Mouse (Mus musculus) heart, embryonic 13.5 days (tissue): ENCODE data around the gene Parp14. TPM values are rescaled to one million over a fixed set of nuclear protein-coding genes. Genes with fewer than 3 reads are reported as not detected.

Experiments
- ATAC-seq: fragments of 200-750 bp; cut with Nextera tagmentation; 2 replicates; pipeline ENCODE4 v1.8.0; 2017; ENCODE audit warnings: moderate TSS enrichment; ENCODE audit not compliant: insufficient number of reproducible peaks, low FRiP score, low TSS enrichment; ENCODE audit errors: extremely low read depth
- H3K27ac ChIP-seq: fragments of 300-500 bp; sonication (generic); replicated peaks from 2 replicates; pipeline ENCODE4 v1.5.1; 2015; ENCODE audit warnings: moderate library complexity, mild to moderate bottlenecking, inconsistent platforms
- H3K27me3 ChIP-seq: fragments of 300-500 bp; sonication (generic); replicated peaks from 2 replicates; pipeline ENCODE4 v1.6.1; 2015; ENCODE audit warnings: mild to moderate bottlenecking, inconsistent platforms
- H3K36me3 ChIP-seq: fragments of 300-500 bp; sonication (generic); 2 replicates; pipeline ENCODE4 v1.6.1; 2015; ENCODE audit warnings: mild to moderate bottlenecking, inconsistent platforms
- H3K4me1 ChIP-seq: fragments of 300-500 bp; sonication (generic); 2 replicates; pipeline ENCODE4 v1.6.1; 2015; ENCODE audit warnings: inconsistent platforms
- H3K4me2 ChIP-seq: fragments of 300-500 bp; sonication (generic); 2 replicates; pipeline ENCODE4 v1.6.1; 2015; ENCODE audit warnings: inconsistent platforms, mild to moderate bottlenecking, moderate library complexity
- H3K4me3 ChIP-seq: fragments of 300-500 bp; sonication (generic); 2 replicates; pipeline ENCODE4 v1.5.1; 2015; ENCODE audit warnings: moderate library complexity, mild to moderate bottlenecking, inconsistent platforms
- H3K9ac ChIP-seq: fragments of 300-500 bp; sonication (generic); 2 replicates; pipeline ENCODE4 v1.6.1; 2015; ENCODE audit warnings: inconsistent platforms, mild to moderate bottlenecking, moderate library complexity
- H3K9me3 ChIP-seq: fragments of 300-500 bp; sonication (generic); 2 replicates; pipeline ENCODE4 v1.6.1; 2016; ENCODE audit warnings: inconsistent platforms
- WGBS: fragments of 180-500 bp; shearing (Covaris S2); methylation state at CpG from one replicate; pipeline ENCODE4 v1.1.7; 2015; ENCODE audit warnings: mixed read lengths; 5-methylcytosine and 5-hydroxymethylcytosine counted together
- polyA plus RNA-seq: library from polyadenylated mRNA; unstranded; fragments of >200 nt; fragmentation: Nextera tagmentation; extraction: Ambion mirVana; gene quantifications from 2 replicates; pipeline ENCODE4 v1.2.1, GENCODE M21; 2015

Parp14 gene
- polyA plus RNA-seq, 1 experiment from 2014 or later: 0.75 TPM

GRCm38 (mm10) chr16:35813119-35813518 is 58.2 kb downstream of the Parp14 start:
- Histone ChIP-seq H3K4me3 (no peak overlapping the region), H3K27me3 (no peaks in the 10 kb centered on the region), H3K4me2 (no peak overlapping the region), H3K4me1 (no peaks in the 10 kb centered on the region), H3K36me3 (peaks cover 9% of the 10 kb centered on the region), H3K9ac (no peak overlapping the region), H3K9me3 (no peaks in the 10 kb centered on the region), H3K27ac (no peak overlapping the region)
- no peak for ATAC-seq
- 55% methylated on average over 3 of the region's 3 CpGs for WGBS

- Histone ChIP-seq H3K9me3 (no peaks in the 10 kb centered on the region), H3K9ac (no peak overlapping the region), H3K4me3 (no peak overlapping the region), H3K4me2 (no peak overlapping the region), H3K27me3 (no peaks in the 10 kb centered on the region), H3K4me1 (peaks cover 7% of the 10 kb centered on the region; the same call in 1 of the 2 replicates), H3K27ac (no peak overlapping the region), H3K36me3 (peaks cover 6% of the 10 kb centered on the region)
- ATAC-seq: no peak
- 94% methylated on average over 2 of the region's 2 CpGs for WGBS
These were observed 62.5 kb downstream of the Parp14 start for GRCm38 (mm10) chr16:35808838-35809237.

- no peak overlapping the region for H3K9ac ChIP-seq
These were observed 63.7 kb downstream of the Parp14 start for GRCm38 (mm10) chr16:35807663-35807992.

GRCm38 (mm10) chr16:35806973-35807662 is 64.2 kb downstream of the Parp14 start:
- H3K4me3 ChIP-seq: no peak overlapping the region
- no peak overlapping the region for H3K27ac ChIP-seq

More at GRCm38 (mm10) chr16:35807663-35807992, 63.7 kb downstream of the Parp14 start:
- peaks cover 11% of the 10 kb centered on the region for H3K4me1 ChIP-seq
- no peak overlapping the region for H3K4me3 ChIP-seq
- WGBS: 81% methylated on average over 4 of the region's 4 CpGs
- no peaks in the 10 kb centered on the region for H3K27me3 ChIP-seq
- peak overlapping the region; percentile 11; the same call in 1 of the 2 replicates for H3K4me2 ChIP-seq
- no peak for ATAC-seq
- H3K9me3 ChIP-seq: no peaks in the 10 kb centered on the region
- no peak overlapping the region for H3K27ac ChIP-seq
- peaks cover 6% of the 10 kb centered on the region for H3K36me3 ChIP-seq

GRCm38 (mm10) chr16:35803723-35804122 is 67.6 kb downstream of the Parp14 start:
- H3K4me1 ChIP-seq: peaks cover 17% of the 10 kb centered on the region
- ATAC-seq: no peak
- peaks cover 33% of the 10 kb centered on the region for H3K36me3 ChIP-seq
- H3K27ac ChIP-seq: no peak overlapping the region
- H3K4me2 ChIP-seq: no peak overlapping the region
- no peaks in the 10 kb centered on the region for H3K27me3 ChIP-seq
- 89% methylated on average over 4 of the region's 4 CpGs for WGBS
- H3K9me3 ChIP-seq: peaks cover 10% of the 10 kb centered on the region
- no peak overlapping the region for H3K4me3 ChIP-seq
- no peak overlapping the region for H3K9ac ChIP-seq

More at GRCm38 (mm10) chr16:35806973-35807662, 64.2 kb downstream of the Parp14 start:
- Histone ChIP-seq H3K4me2 (peak overlapping the region; percentile 11; the same call in 1 of the 2 replicates), H3K9ac (no peak overlapping the region), H3K9me3 (no peaks in the 10 kb centered on the region), H3K4me1 (peaks cover 14% of the 10 kb centered on the region), H3K36me3 (peaks cover 6% of the 10 kb centered on the region), H3K27me3 (no peaks in the 10 kb centered on the region)
- WGBS: 65% methylated on average over 6 of the region's 6 CpGs
- no peak for ATAC-seq

- WGBS: 71% methylated on average over 7 of the region's 7 CpGs
- Histone ChIP-seq H3K27me3 (no peaks in the 10 kb centered on the region), H3K9ac (no peak overlapping the region), H3K27ac (no peak overlapping the region), H3K9me3 (peaks cover 10% of the 10 kb centered on the region), H3K4me2 (no peak overlapping the region), H3K4me3 (no peak overlapping the region), H3K4me1 (peaks cover 17% of the 10 kb centered on the region), H3K36me3 (peaks cover 40% of the 10 kb centered on the region)
- no peak for ATAC-seq
These were observed 69.2 kb downstream of the Parp14 start for GRCm38 (mm10) chr16:35802163-35802562.

- Histone ChIP-seq H3K36me3 (peaks cover 15% of the 10 kb centered on the region), H3K27me3 (no peaks in the 10 kb centered on the region), H3K4me3 (no peak overlapping the region), H3K27ac (no peak overlapping the region), H3K9me3 (no peaks in the 10 kb centered on the region), H3K9ac (no peak overlapping the region), H3K4me1 (peaks cover 31% of the 10 kb centered on the region), H3K4me2 (no peak overlapping the region)
- WGBS: 70% methylated on average over 6 of the region's 6 CpGs
- ATAC-seq: no peak
These were observed 79.3 kb downstream of the Parp14 start for GRCm38 (mm10) chr16:35791962-35792521.

GRCm38 (mm10) chr16:35788330-35788729 is 83.0 kb downstream of the Parp14 start:
- peaks cover 38% of the 10 kb centered on the region for H3K4me1 ChIP-seq
- WGBS: 49% methylated on average over 6 of the region's 6 CpGs
- H3K27me3 ChIP-seq: no peaks in the 10 kb centered on the region
- no peak overlapping the region for H3K9ac ChIP-seq
- H3K4me2 ChIP-seq: peak overlapping the region; percentile 10
- ATAC-seq: no peak; the same call in 1 of the 2 replicates
- no peaks in the 10 kb centered on the region for H3K9me3 ChIP-seq
- peaks cover 15% of the 10 kb centered on the region for H3K36me3 ChIP-seq
- no peak overlapping the region for H3K4me3 ChIP-seq
- peak overlapping the region; percentile 67 for H3K27ac ChIP-seq

- Histone ChIP-seq H3K4me1 (peaks cover 45% of the 10 kb centered on the region), H3K27ac (peak overlapping the region; percentile 67; the same call in 1 of the 2 replicates), H3K4me2 (no peak overlapping the region), H3K36me3 (peaks cover 15% of the 10 kb centered on the region), H3K27me3 (no peaks in the 10 kb centered on the region), H3K9ac (no peak overlapping the region), H3K9me3 (no peaks in the 10 kb centered on the region), H3K4me3 (no peak overlapping the region)
- WGBS: 77% methylated on average over 8 of the region's 8 CpGs
- ATAC-seq: no peak
These were observed 83.7 kb downstream of the Parp14 start for GRCm38 (mm10) chr16:35787568-35788189.

- Histone ChIP-seq H3K27me3 (no peaks in the 10 kb centered on the region), H3K4me1 (peaks cover 49% of the 10 kb centered on the region), H3K4me2 (no peak overlapping the region), H3K9me3 (no peaks in the 10 kb centered on the region), H3K36me3 (peaks cover 15% of the 10 kb centered on the region), H3K4me3 (no peak overlapping the region), H3K9ac (no peak overlapping the region), H3K27ac (no peak overlapping the region)
- 89% methylated on average over 6 of the region's 6 CpGs for WGBS
- no peak for ATAC-seq
These were observed 84.2 kb downstream of the Parp14 start for GRCm38 (mm10) chr16:35787163-35787562.

- ATAC-seq: no peak
- H3K27me3 ChIP-seq: no peaks in the 10 kb centered on the region
- peaks cover 6% of the 10 kb centered on the region; the same call in 1 of the 2 replicates for H3K36me3 ChIP-seq
- H3K4me1 ChIP-seq: peaks cover 45% of the 10 kb centered on the region
- no peaks in the 10 kb centered on the region for H3K9me3 ChIP-seq
- no peak overlapping the region for H3K4me2 ChIP-seq
- no peak overlapping the region for H3K27ac ChIP-seq
- no peak overlapping the region for H3K4me3 ChIP-seq
- 52% methylated on average over 7 of the region's 7 CpGs for WGBS
- H3K9ac ChIP-seq: no peak overlapping the region
These were observed 87.1 kb downstream of the Parp14 start for GRCm38 (mm10) chr16:35784134-35784725.
